13 mouse cellular contexts compared by ENCODE assay signal in genomic region chr3:108364270-108364995, GRCm38 (mm10). TPM values are rescaled to one million over a fixed set of nuclear protein-coding genes. Genes with fewer than 3 reads are reported as not detected.
DNase-seq lines count a peak whose midpoint lies in the region; ATAC-seq and TF ChIP-seq lines count a peak whose summit lies in the region.
"Had no signal": no experiment of that assay in that cellular context is flagged by ENCODE, and none has a peak within 500 bp of the region (broad histone marks: within the 10 kb centered on the region; RNA-seq: fewer than 3 reads in every experiment).

Mybphl (plus strand) TSS chr3:108364911.

- H3K27me3 ChIP-seq in forebrain, embryonic 12.5 days: no peaks in the 10 kb centered on the region
- H3K27me3 ChIP-seq in forebrain, postnatal 0 days (ENCODE audit: insufficient read depth, low read length): no peaks in the 10 kb centered on the region
- H3K27me3 ChIP-seq in lung, embryonic 15.5 days: no peaks in the 10 kb centered on the region
- no peaks in the 10 kb centered on the region for H3K27me3 ChIP-seq in heart, embryonic 14.5 days (ENCODE audit: control insufficient read depth, insufficient read depth, low read length)
- no peaks in the 10 kb centered on the region for H3K27me3 ChIP-seq in liver, embryonic 15.5 days

- H3K4me3 ChIP-seq in forebrain, embryonic 12.5 days (replicated peaks): no peak within 1 kb of the TSS
- no peak within 1 kb of the TSS for H3K4me3 ChIP-seq in forebrain, postnatal 0 days (ENCODE audit: low read depth, low read length)
- no peak within 1 kb of the TSS for H3K4me3 ChIP-seq in lung, embryonic 15.5 days
- H3K4me3 ChIP-seq in heart, embryonic 14.5 days (ENCODE audit: control insufficient read depth in 1 of 2, insufficient read depth in 1 of 2, low read depth in 1 of 2, low read length in 2 of 2): peak within 1 kb of the TSS; percentile 2 to 17; a peak in 2 of 4 replicates
- no peak within 1 kb of the TSS for H3K4me3 ChIP-seq in liver, embryonic 15.5 days (replicated peaks)

- WGBS in forebrain, embryonic 12.5 days: 80% methylated on average over 9 of the region's 9 CpGs
- 81% methylated on average over 9 of the region's 9 CpGs for WGBS in forebrain, postnatal 0 days
- WGBS in lung, embryonic 15.5 days: 52% methylated on average over 9 of the region's 9 CpGs
- 19% methylated on average over 9 of the region's 9 CpGs for WGBS in heart, embryonic 14.5 days
- WGBS in liver, embryonic 15.5 days (ENCODE audit: insufficient replicate concordance): 49% methylated on average over 9 of the region's 9 CpGs

- H3K9ac ChIP-seq in forebrain, embryonic 12.5 days: no peak within 1 kb of the TSS
- H3K9ac ChIP-seq in forebrain, postnatal 0 days: no peak within 1 kb of the TSS
- H3K9ac ChIP-seq in lung, embryonic 15.5 days: no peak within 1 kb of the TSS
- peak within 1 kb of the TSS; percentile 4 for H3K9ac ChIP-seq in heart, embryonic 14.5 days (ENCODE audit: low read length)
- no peak within 1 kb of the TSS for H3K9ac ChIP-seq in liver, embryonic 15.5 days

- no peak for ATAC-seq in forebrain, embryonic 12.5 days (ENCODE audit: low FRiP score)
- no peak for ATAC-seq in forebrain, postnatal 0 days
- peak; percentile 37; the same call in 1 of the 2 replicates for ATAC-seq in lung, embryonic 15.5 days (ENCODE audit: borderline replicate concordance, extremely low read depth, low FRiP score, low TSS enrichment)
- ATAC-seq in heart, embryonic 14.5 days (ENCODE audit: insufficient number of reproducible peaks, insufficient read depth, low FRiP score, low read depth): peak; percentile 57
- ATAC-seq in liver, embryonic 15.5 days (ENCODE audit: insufficient read depth): peak; percentile 53

- H3K4me2 ChIP-seq in forebrain, embryonic 12.5 days: no peak within 1 kb of the TSS
- no peak within 1 kb of the TSS for H3K4me2 ChIP-seq in forebrain, postnatal 0 days (ENCODE audit: low read depth)
- H3K4me2 ChIP-seq in lung, embryonic 15.5 days: no peak within 1 kb of the TSS
- peak within 1 kb of the TSS; percentile 19 for H3K4me2 ChIP-seq in heart, embryonic 14.5 days (ENCODE audit: low read length)
- H3K4me2 ChIP-seq in liver, embryonic 15.5 days: no peak within 1 kb of the TSS

- H3K27ac ChIP-seq in forebrain, embryonic 12.5 days: peak within 1 kb of the TSS; percentile 9; the same call in 1 of the 2 replicates
- no peak within 1 kb of the TSS for H3K27ac ChIP-seq in forebrain, postnatal 0 days (ENCODE audit: low read depth, low read length)
- no peak within 1 kb of the TSS for H3K27ac ChIP-seq in lung, embryonic 15.5 days
- peak within 1 kb of the TSS; percentile 76 to 77 for H3K27ac ChIP-seq in heart, embryonic 14.5 days (replicated peaks in 1 of 2; ENCODE audit: control insufficient read depth in 1 of 2, insufficient read depth in 1 of 2, low read depth in 2 of 2, low read length in 2 of 2)
- H3K27ac ChIP-seq in liver, embryonic 15.5 days (replicated peaks): 0 out of 2 replicates have a peak within 1 kb of the TSS, but pooled peaks have one; percentile 24

- no peak for DNase-seq in forebrain, postnatal 0 days
- no peak for DNase-seq in lung, postnatal 25 days (ENCODE audit: low spot score)
- DNase-seq in adrenal gland, postnatal 25 days: no peak
- DNase-seq in ovary, postnatal 10 days (ENCODE audit: low spot score): no peak
- DNase-seq: adrenal gland, postnatal 10 days; cerebellum, adult 2 months; kidney, postnatal 10 days had no signal

- H3K4me1 ChIP-seq in forebrain, embryonic 12.5 days: peaks cover 27% of the 10 kb centered on the region
- 0 out of 2 replicates have a peak, but pooled peaks cover 4% of the 10 kb centered on the region for H3K4me1 ChIP-seq in forebrain, postnatal 0 days (ENCODE audit: insufficient read depth)
- H3K4me1 ChIP-seq in lung, embryonic 15.5 days: peaks cover 18% of the 10 kb centered on the region
- H3K4me1 ChIP-seq in heart, embryonic 14.5 days (ENCODE audit: control insufficient read depth in 2 of 2, insufficient read depth in 2 of 2, low read length in 2 of 2): peaks cover 26 to 32% of the 10 kb centered on the region in 2 experiments
- H3K4me1 ChIP-seq in liver, embryonic 15.5 days (replicated peaks): peaks cover 25% of the 10 kb centered on the region

- no peaks in the 10 kb centered on the region for H3K9me3 ChIP-seq in forebrain, embryonic 12.5 days
- H3K9me3 ChIP-seq in forebrain, postnatal 0 days (ENCODE audit: low read length): no peaks in the 10 kb centered on the region
- no peaks in the 10 kb centered on the region for H3K9me3 ChIP-seq in lung, embryonic 15.5 days
- H3K9me3 ChIP-seq in heart, embryonic 14.5 days (ENCODE audit: control insufficient read depth, low read length): no peaks in the 10 kb centered on the region
- H3K9me3 ChIP-seq in liver, embryonic 15.5 days (replicated peaks): no peaks in the 10 kb centered on the region

- 0 out of 2 replicates have a peak, but pooled peaks cover 4% of the 10 kb centered on the region for H3K36me3 ChIP-seq in forebrain, embryonic 12.5 days (replicated peaks)
- no peaks in the 10 kb centered on the region; the same call in 1 of the 2 replicates for H3K36me3 ChIP-seq in forebrain, postnatal 0 days (ENCODE audit: insufficient read depth)
- H3K36me3 ChIP-seq in lung, embryonic 15.5 days: no peaks in the 10 kb centered on the region
- no peaks in the 10 kb centered on the region for H3K36me3 ChIP-seq in heart, embryonic 14.5 days (ENCODE audit: control insufficient read depth, insufficient read depth, low read length)
- no peaks in the 10 kb centered on the region for H3K36me3 ChIP-seq in liver, embryonic 15.5 days (replicated peaks)

- TF ChIP-seq CTCF in forebrain, postnatal 0 days (IDR thresholded peaks at IDR 0.05; ENCODE audit: low read depth): no peak

RNA-seq across cellular contexts. Expression of gene Mybphl, which starts in this region (rescaled TPM):
- polyA plus RNA-seq in forebrain, embryonic 12.5 days (2016; fragmentation: Nextera tagmentation; extraction: Ambion mirVana): 0.15 and 0.31 TPM in 2 replicates
- total RNA-seq in forebrain, postnatal 0 days (2014; rRNA removed): not detected in 2 replicates
- polyA plus RNA-seq in forebrain, postnatal 0 days (2015; fragmentation: Nextera tagmentation; extraction: Ambion mirVana): not detected in 2 replicates
- 2.8 and 9.3 TPM in 2 replicates for polyA plus RNA-seq in lung, embryonic 15.5 days (2015; fragmentation: Nextera tagmentation; extraction: Ambion mirVana)
- polyA plus RNA-seq in heart, embryonic 14.5 days (2014; fragmentation: Nextera tagmentation; extraction: Ambion mirVana): 70.2 and 94.5 TPM in 2 replicates
- 0.47 and 0.56 TPM in 2 replicates for polyA plus RNA-seq in liver, embryonic 15.5 days (2015; fragmentation: Nextera tagmentation; extraction: Ambion mirVana)
- total RNA-seq in adrenal gland, postnatal 25 days (2021): not detected in 2 replicates
- total RNA-seq: adrenal gland, postnatal 10 days; megakaryocyte-erythroid progenitor cell, adult 5-6 weeks had no signal
- polyA plus RNA-seq: cerebellum, adult 2 months; embryonic facial prominence, embryonic 14.5 days had no signal

Comparison
In these comparisons a context has a peak if more than half of its experiments do, and no peak if none do; other contexts are left out.
1. H3K27ac ChIP-seq: peak in forebrain, embryonic 12.5 days (single experiment) and heart, embryonic 14.5 days (2 of 2); none in forebrain, postnatal 0 days (single experiment) and lung, embryonic 15.5 days (single experiment).
2. Peak in ATAC-seq and H3K27ac ChIP-seq in liver, embryonic 15.5 days; RNA of the gene not detected or under 1 TPM.
3. ATAC-seq: peak in lung, embryonic 15.5 days (single experiment) and heart, embryonic 14.5 days (single experiment); none in forebrain, embryonic 12.5 days (single experiment) and forebrain, postnatal 0 days (single experiment).
4. H3K4me3 ChIP-seq: peak in heart, embryonic 14.5 days (2 of 2); none in forebrain, embryonic 12.5 days (single experiment), forebrain, postnatal 0 days (single experiment), lung, embryonic 15.5 days (single experiment) and liver, embryonic 15.5 days (single experiment).